Mouse (Mus musculus) megakaryocyte, embryonic 14.5 days (primary cell): ENCODE results near the gene Carns1. TPM values are rescaled to one million over a fixed set of nuclear protein-coding genes. Genes with fewer than 3 reads are reported as not detected.
A peak's percentile ranks its signal among the peaks of the same experiment; 100 is the strongest.
"Not testable (repeated sequence)": the region's sequence is repeated elsewhere in the genome, so short reads cannot be mapped to it uniquely, and the experiment has no call there.

Experiments
- H3K27me3 ChIP-seq: replicated peaks from 2 replicates; pipeline ENCODE3; 2012; ENCODE audit warnings: inconsistent platforms
- H3K36me3 ChIP-seq: replicated peaks from 2 replicates; pipeline ENCODE3; 2012; ENCODE audit warnings: low read length, inconsistent platforms, mixed read lengths
- H3K4me1 ChIP-seq: 2 replicates; pipeline ENCODE4 v1.6.1; 2012; ENCODE audit warnings: inconsistent platforms
- H3K4me3 ChIP-seq: replicated peaks from 2 replicates; pipeline ENCODE3; 2012; ENCODE audit warnings: moderate library complexity, mild to moderate bottlenecking, inconsistent platforms
- H3K9me3 ChIP-seq: 2 replicates; pipeline ENCODE4 v1.6.1; 2012; ENCODE audit warnings: inconsistent platforms
- FLI1 ChIP-seq: IDR thresholded peaks from 2 replicates; pipeline ENCODE4 v1.6.1; 2012; ENCODE audit warnings: low read length, inconsistent platforms, mixed read lengths
- GATA1 ChIP-seq: IDR thresholded peaks from 3 replicates; pipeline ENCODE4 v1.6.1; 2012; ENCODE audit warnings: mixed read lengths, low read length, inconsistent platforms, borderline replicate concordance
- polyA plus RNA-seq: library from polyadenylated mRNA; stranded (reverse); fragments of >175 nt; gene quantifications from 2 replicates; pipeline ENCODE4 v1.2.3, GENCODE M21; 2012; ENCODE audit warnings: low replicate concordance; ENCODE audit not compliant: insufficient read depth

The Carns1 gene
- polyA plus RNA-seq, 1 experiment, result 1.3 TPM

- Histone ChIP-seq H3K4me3 (peak overlapping the region; percentile 78), H3K27me3 (no peaks in the 10 kb centered on the region), H3K36me3 (peaks cover 38% of the 10 kb centered on the region), H3K4me1 (peaks cover 89% of the 10 kb centered on the region), H3K9me3 (no peaks in the 10 kb centered on the region)
- TF ChIP-seq FLI1 (no peak), GATA1 (no peak)
Measured at GRCm38 (mm10) chr19:4122411-4123370, 52.6 kb downstream of the Carns1 start.

- peaks cover 89% of the 10 kb centered on the region for H3K4me1 ChIP-seq
- H3K27me3 ChIP-seq, H3K4me3 ChIP-seq, H3K9me3 ChIP-seq: not testable (repeated sequence)
- H3K36me3 ChIP-seq, result peaks cover 38% of the 10 kb centered on the region
Measured at GRCm38 (mm10) chr19:4121896-4122295, 53.4 kb downstream of the Carns1 start.

- Histone ChIP-seq H3K4me1 (peaks cover 89% of the 10 kb centered on the region), H3K9me3 (no peaks in the 10 kb centered on the region), H3K4me3 (peak overlapping the region; percentile 95), H3K36me3 (peaks cover 43% of the 10 kb centered on the region), H3K27me3 (no peaks in the 10 kb centered on the region)
- TF ChIP-seq FLI1, result no peak; the same call in 1 of the 2 replicates
- no peak for TF ChIP-seq GATA1
Measured at GRCm38 (mm10) chr19:4121097-4121805, 54.0 kb downstream of the Carns1 start.

- Histone ChIP-seq H3K27me3 (no peaks in the 10 kb centered on the region), H3K4me3 (peak overlapping the region; percentile 95), H3K9me3 (no peaks in the 10 kb centered on the region), H3K36me3 (peaks cover 50% of the 10 kb centered on the region), H3K4me1 (peaks cover 96% of the 10 kb centered on the region)
- no peak for TF ChIP-seq FLI1
- TF ChIP-seq GATA1, result no peak
Measured at GRCm38 (mm10) chr19:4120496-4120895, 54.8 kb downstream of the Carns1 start.

- no peaks in the 10 kb centered on the region for H3K27me3 ChIP-seq
- TF ChIP-seq FLI1, result no peak
- no peak for TF ChIP-seq GATA1
- peaks cover 97% of the 10 kb centered on the region for H3K4me1 ChIP-seq
- peaks cover 56% of the 10 kb centered on the region for H3K36me3 ChIP-seq
- no peaks in the 10 kb centered on the region for H3K9me3 ChIP-seq
- H3K4me3 ChIP-seq, result peak overlapping the region; percentile 95
Measured at GRCm38 (mm10) chr19:4119716-4120487, 55.4 kb downstream of the Carns1 start.

GRCm38 (mm10) chr19:4118350-4118749 lies 56.9 kb downstream of the Carns1 start:
- peaks cover 72% of the 10 kb centered on the region for H3K36me3 ChIP-seq
- no peaks in the 10 kb centered on the region for H3K27me3 ChIP-seq
- H3K9me3 ChIP-seq, result no peaks in the 10 kb centered on the region
- no peak for TF ChIP-seq FLI1
- TF ChIP-seq GATA1, result no peak
- peaks cover 97% of the 10 kb centered on the region for H3K4me1 ChIP-seq
- no peak overlapping the region for H3K4me3 ChIP-seq

GRCm38 (mm10) chr19:4117006-4117405 lies 58.3 kb downstream of the Carns1 start:
- peaks cover 97% of the 10 kb centered on the region for H3K4me1 ChIP-seq
- H3K4me3 ChIP-seq, result no peak overlapping the region
- no peak for TF ChIP-seq FLI1
- TF ChIP-seq GATA1, result no peak
- H3K36me3 ChIP-seq, result peaks cover 85% of the 10 kb centered on the region
- H3K27me3 ChIP-seq, result no peaks in the 10 kb centered on the region
- H3K9me3 ChIP-seq, result no peaks in the 10 kb centered on the region

- peaks cover 100% of the 10 kb centered on the region for H3K4me1 ChIP-seq
- TF ChIP-seq GATA1, result no peak
- no peak for TF ChIP-seq FLI1
- H3K36me3 ChIP-seq, result peaks cover 97% of the 10 kb centered on the region
Measured at GRCm38 (mm10) chr19:4115816-4116215, 59.5 kb downstream of the Carns1 start.

GRCm38 (mm10) chr19:4115144-4115543 lies 60.1 kb downstream of the Carns1 start:
- no peak for TF ChIP-seq GATA1
- no peak for TF ChIP-seq FLI1
- Histone ChIP-seq H3K27me3 (no peaks in the 10 kb centered on the region), H3K9me3 (no peaks in the 10 kb centered on the region), H3K4me3 (peak overlapping the region; percentile 88), H3K36me3 (peaks cover 99% of the 10 kb centered on the region), H3K4me1 (peaks cover 100% of the 10 kb centered on the region)

More at GRCm38 (mm10) chr19:4115816-4116215, 59.5 kb downstream of the Carns1 start:
- no peak overlapping the region for H3K4me3 ChIP-seq
- H3K27me3 ChIP-seq, result no peaks in the 10 kb centered on the region
- no peaks in the 10 kb centered on the region for H3K9me3 ChIP-seq
